Mouse (Mus musculus) adipocyte (in vitro differentiated cells): ENCODE measurements around the gene Dcaf12l2.

ENCODE experiments used
- DNase-seq: peaks from one replicate; pipeline ENCODE4 v3.0.0-alpha.2; 2016; ENCODE audit warnings: low spot score

Dcaf12l2 gene

DNA sequence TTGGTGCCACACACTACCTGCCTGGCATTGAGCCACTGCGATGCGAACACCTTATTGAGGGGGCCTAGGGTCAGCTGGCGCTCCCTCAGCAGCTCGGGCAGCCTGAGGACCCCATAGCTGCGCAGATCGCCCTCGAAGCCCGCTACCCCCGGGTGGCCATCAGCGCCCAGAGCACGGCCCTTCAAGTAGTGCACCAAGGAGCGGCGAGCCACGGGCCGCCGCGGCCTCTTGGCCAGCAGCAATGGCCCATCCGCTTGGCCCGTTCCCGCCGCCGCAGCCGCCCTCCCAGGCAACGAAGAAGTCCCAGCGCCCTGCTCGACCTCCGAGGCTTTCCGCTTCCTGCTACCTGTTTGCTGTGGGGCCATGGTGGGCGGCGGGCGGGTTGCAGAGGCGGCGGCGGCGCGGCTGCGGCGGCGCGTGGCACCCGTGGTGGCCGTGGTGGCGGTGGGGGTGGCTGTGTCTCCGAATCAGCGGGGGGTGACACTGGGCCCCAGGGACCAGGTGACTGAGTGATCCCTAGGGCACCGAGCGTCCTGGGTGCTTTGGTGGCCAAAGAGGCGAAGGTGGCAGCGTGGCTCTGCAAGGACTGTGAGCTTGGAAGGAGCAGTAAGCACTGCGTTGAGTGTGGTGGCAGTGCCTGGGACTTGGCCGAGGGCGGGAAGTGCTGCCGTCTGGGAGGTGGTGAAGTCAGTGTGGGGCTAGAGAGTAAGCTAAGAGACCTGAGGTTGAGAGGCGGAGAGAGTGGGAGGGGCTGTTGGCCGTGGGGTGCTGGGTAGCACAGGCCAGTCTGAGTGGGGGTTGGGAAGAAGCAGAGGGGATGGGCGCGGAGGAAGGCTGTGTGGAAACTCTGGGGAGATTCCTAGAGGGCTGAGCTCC is at the start of gene Dcaf12l2:
Gene Dcaf12l2, minus strand, starts transcription at position 697 of the 876 bp plus-strand sequence.
- no peak for DNase-seq

DNA sequence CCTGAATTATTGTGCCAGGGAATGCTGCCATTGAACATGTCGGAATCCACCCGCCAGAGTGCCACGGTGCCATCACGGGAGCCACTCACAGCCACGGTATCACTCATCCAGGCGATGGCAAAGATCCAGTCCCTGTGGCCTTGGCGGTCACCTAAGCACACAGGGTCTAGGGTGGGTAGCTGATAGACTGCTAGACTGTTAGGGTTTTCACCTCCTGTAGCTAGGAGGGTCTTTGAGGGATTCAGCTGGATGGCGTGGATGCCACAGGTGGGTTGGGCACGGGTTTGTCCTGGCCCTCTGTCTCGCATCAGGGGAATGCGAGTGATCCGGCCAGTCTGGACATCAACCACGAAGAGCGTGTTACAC is 879 bp downstream of the Dcaf12l2 start:
- DNase-seq = no peak
